Mouse (Mus musculus): Measurements from ENCODE around the gene Serinc2. TPM values are rescaled to one million over a fixed set of nuclear protein-coding genes. Genes with fewer than 3 reads are reported as not detected.

Serinc2 gene
- total RNA-seq, 1 experiment from 2014 or later: not detected

- ATAC-seq (replicated peaks; ENCODE audit: insufficient number of reproducible peaks, low FRiP score, low TSS enrichment, poor library complexity, severe bottlenecking): no peak
Measured at GRCm38 (mm10) chr4:130220176-130220575, 58.8 kb downstream of the Serinc2 start.

DNA sequence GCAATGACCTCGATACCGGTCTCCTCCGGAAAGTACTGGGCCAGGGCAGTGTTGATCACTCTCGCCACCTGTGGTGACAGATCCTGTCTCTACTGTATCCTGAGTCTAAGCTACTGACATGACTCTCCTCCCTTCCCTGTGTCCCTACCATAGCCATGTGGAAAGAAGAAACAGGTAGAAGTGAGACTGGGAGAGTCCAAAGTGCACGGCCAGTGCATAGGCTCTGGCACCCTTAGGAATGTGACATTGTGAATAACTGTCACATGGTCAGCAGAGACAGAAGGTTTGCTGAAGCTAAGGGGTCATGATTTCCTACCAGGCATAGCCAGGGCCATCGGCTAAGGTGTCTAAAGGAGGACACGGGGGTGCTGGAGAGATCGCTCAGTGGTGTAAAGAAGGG lies 63.6 kb downstream of the Serinc2 start:
- no peak for ATAC-seq (replicated peaks; ENCODE audit: insufficient number of reproducible peaks, low FRiP score, low TSS enrichment, poor library complexity, severe bottlenecking)

DNA sequence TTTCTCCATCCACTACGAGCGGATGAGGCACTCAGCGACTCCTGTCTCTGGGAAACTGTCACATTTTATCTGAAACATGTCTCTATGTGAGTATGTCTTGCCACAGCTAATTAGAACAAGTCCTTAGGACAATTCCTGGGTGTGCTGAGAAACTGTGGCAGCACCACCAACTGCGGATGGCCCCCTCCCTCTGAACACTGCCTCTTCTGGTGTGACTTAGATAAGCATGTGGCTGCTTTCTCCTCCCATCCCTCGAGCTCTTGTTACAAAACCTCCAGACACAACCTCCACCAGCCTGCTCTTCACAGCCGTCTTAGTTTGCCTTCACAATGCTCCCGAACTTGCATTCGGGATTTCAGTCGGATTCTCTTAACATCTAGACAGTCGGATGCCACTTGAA lies 65.1 kb downstream of the Serinc2 start:
- ATAC-seq (replicated peaks; ENCODE audit: insufficient number of reproducible peaks, low FRiP score, low TSS enrichment, poor library complexity, severe bottlenecking): no peak

DNA sequence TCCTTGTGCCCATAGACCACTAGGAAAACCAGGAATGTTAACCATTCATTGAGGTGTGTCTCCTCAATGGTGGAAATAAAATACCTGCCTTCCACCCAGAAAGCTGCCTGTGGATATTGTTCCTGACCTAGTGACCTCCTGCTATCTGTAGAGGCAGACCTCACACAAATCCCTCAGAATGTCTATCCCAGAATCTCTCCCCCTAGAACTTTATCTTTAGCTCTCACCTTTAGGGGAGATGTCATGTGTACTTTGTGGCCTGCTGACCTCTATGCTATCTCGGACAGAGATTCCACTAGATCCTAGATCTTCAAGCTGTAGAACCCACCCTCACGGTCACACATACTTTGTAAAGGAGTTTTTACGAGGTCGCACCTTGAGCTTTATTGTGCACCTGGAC lies 65.8 kb downstream of the Serinc2 start:
- ATAC-seq (replicated peaks; ENCODE audit: insufficient number of reproducible peaks, low FRiP score, low TSS enrichment, poor library complexity, severe bottlenecking): no peak

DNA sequence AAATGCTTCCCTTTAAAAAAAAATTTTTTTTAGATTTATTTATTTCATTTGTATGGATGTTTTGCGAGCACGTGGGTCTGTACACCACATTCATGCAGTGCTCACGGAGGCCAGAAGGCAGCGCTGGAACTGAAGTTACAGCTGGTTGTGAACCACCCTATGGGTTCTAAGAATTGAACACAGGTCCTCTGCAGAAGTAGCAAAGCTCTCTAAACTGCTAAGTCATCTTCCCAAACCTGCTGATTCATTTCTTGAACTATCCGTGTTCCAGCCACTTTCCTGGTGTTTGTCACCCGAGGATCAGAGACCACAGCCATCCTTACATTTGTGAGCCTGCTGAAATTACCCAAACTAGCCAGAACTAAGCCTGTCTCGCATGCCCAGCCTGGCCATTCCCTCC lies 66.6 kb downstream of the Serinc2 start:
- ATAC-seq (replicated peaks; ENCODE audit: insufficient number of reproducible peaks, low FRiP score, low TSS enrichment, poor library complexity, severe bottlenecking): no peak

DNA sequence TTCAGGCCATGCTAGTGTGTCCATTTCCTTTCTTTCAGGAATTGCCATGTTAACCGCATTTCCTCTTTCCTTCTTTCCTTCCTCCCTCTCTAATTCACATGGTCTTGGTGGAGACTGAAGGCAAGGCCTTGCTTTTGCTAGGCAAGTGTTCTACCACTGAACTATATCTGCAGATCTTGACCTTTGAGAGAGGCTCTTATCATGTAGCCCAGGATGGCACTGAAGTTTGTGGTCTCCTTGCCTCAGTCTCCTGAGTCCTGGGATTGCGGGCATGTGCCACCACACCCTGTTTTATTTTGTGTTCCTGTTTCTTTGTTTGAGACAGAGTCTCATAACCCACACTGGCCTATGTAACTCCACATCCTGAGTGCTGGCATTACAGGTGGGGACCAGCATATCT lies 67.1 kb downstream of the Serinc2 start:
- ATAC-seq (replicated peaks; ENCODE audit: insufficient number of reproducible peaks, low FRiP score, low TSS enrichment, poor library complexity, severe bottlenecking): no peak

Other genes with a start within 250 kb of the Serinc2 start
- 0.19 TPM in 1 of 3 replicates, not detected in the others for gene Col16a1, start 231.4 kb downstream of the Serinc2 start, total RNA-seq (2017)
- gene Pef1, start 176.6 kb downstream of the Serinc2 start, total RNA-seq (2017): 9.7 to 15.8 TPM (median 10.2 TPM) in 3 replicates
- not detected in 3 replicates for gene Hcrtr1, start 139.8 kb downstream of the Serinc2 start, total RNA-seq (2017)
- gene Tinagl1, start 104.1 kb downstream of the Serinc2 start, total RNA-seq (2017): not detected in 3 replicates
- gene Gm853, start 56.8 kb downstream of the Serinc2 start, total RNA-seq (2017): not detected in 3 replicates
- gene Fabp3, start 29.4 kb upstream of the Serinc2 start, total RNA-seq (2017): 1.0 TPM in 1 of 3 replicates, not detected in the others
- gene Gm10570, start 29.5 kb upstream of the Serinc2 start, total RNA-seq (2017): not detected in 3 replicates
- gene Zcchc17, start 80.7 kb upstream of the Serinc2 start, total RNA-seq (2017): 43.9 to 83.9 TPM (median 83.8 TPM) in 3 replicates
- gene Snrnp40, start 80.9 kb upstream of the Serinc2 start, total RNA-seq (2017): 42.5 to 56.5 TPM (median 51.3 TPM) in 3 replicates